Mouse (Mus musculus) hindbrain, embryonic 12.5 days (tissue): ENCODE data around the gene Gpat2. TPM values are rescaled to one million over a fixed set of nuclear protein-coding genes. Genes with fewer than 3 reads are reported as not detected.

Experiments
- ATAC-seq: fragments of 200-750 bp; cut with Nextera tagmentation; 2 replicates; pipeline ENCODE4 v1.8.0; 2017; ENCODE audit warnings: moderate TSS enrichment; ENCODE audit not compliant: low FRiP score
- H3K27ac ChIP-seq: fragments of 300-500 bp; sonication (generic); 2 replicates; pipeline ENCODE4 v1.5.1; 2016; ENCODE audit warnings: mild to moderate bottlenecking
- H3K27me3 ChIP-seq: fragments of 300-500 bp; sonication (generic); 2 replicates; pipeline ENCODE4 v1.6.1; 2016; ENCODE audit warnings: mild to moderate bottlenecking
- H3K36me3 ChIP-seq: fragments of 300-500 bp; sonication (generic); 2 replicates; pipeline ENCODE4 v1.6.1; 2016; ENCODE audit warnings: mild to moderate bottlenecking
- H3K4me1 ChIP-seq: fragments of 300-500 bp; sonication (generic); 2 replicates; pipeline ENCODE4 v1.6.1; 2016
- H3K4me2 ChIP-seq: fragments of 300-500 bp; sonication (generic); replicated peaks from 2 replicates; pipeline ENCODE4 v1.6.1; 2016; ENCODE audit warnings: mild to moderate bottlenecking
- H3K4me3 ChIP-seq: fragments of 300-500 bp; sonication (generic); 2 replicates; pipeline ENCODE4 v1.5.1; 2016; ENCODE audit warnings: mild to moderate bottlenecking
- H3K9ac ChIP-seq: fragments of 300-500 bp; sonication (generic); 2 replicates; pipeline ENCODE4 v1.6.1; 2016; ENCODE audit warnings: mild to moderate bottlenecking, moderate library complexity
- H3K9me3 ChIP-seq: fragments of 300-500 bp; sonication (generic); replicated peaks from 2 replicates; pipeline ENCODE4 v1.6.1; 2016; ENCODE audit warnings: mild to moderate bottlenecking
- whole genome bisulfite sequencing: fragments of 180-500 bp; shearing (Covaris S2); methylation state at CpG from one replicate; pipeline ENCODE4 v1.1.7; 2016; 5-methylcytosine and 5-hydroxymethylcytosine counted together
- polyA plus RNA-seq: library from polyadenylated mRNA; unstranded; fragments of >200 nt; fragmentation: Nextera tagmentation; extraction: Ambion mirVana; gene quantifications from 2 replicates; pipeline ENCODE4 v1.2.1, GENCODE M21; 2016

Gpat2 gene
- 0.12 and 0.15 TPM in 2 replicates for polyA plus RNA-seq

- no peak for ATAC-seq
- 85% methylated on average over 17 of the region's 17 CpGs for WGBS
- no peaks in the 10 kb centered on the region for H3K9me3 ChIP-seq
- no peaks in the 10 kb centered on the region for H3K27me3 ChIP-seq
- no peak within 1 kb of the TSS for H3K27ac ChIP-seq
- H3K4me3 ChIP-seq = no peak within 1 kb of the TSS
- no peak within 1 kb of the TSS for H3K9ac ChIP-seq
- no peak within 1 kb of the TSS for H3K4me2 ChIP-seq
- H3K36me3 ChIP-seq = no peaks in the 10 kb centered on the region
- no peaks in the 10 kb centered on the region for H3K4me1 ChIP-seq
These were observed at the start of gene Gpat2 for GRCm38 (mm10) chr2:127424977-127425376. Gene Gpat2 (plus strand): TSS chr2:127425199.

- no peak overlapping the region; the same call in 1 of the 2 replicates for H3K9ac ChIP-seq
- H3K27me3 ChIP-seq = peaks cover 5% of the 10 kb centered on the region; the same call in 1 of the 2 replicates
- peaks cover 16% of the 10 kb centered on the region for H3K4me1 ChIP-seq
- no peak overlapping the region for H3K4me2 ChIP-seq
- no peaks in the 10 kb centered on the region for H3K36me3 ChIP-seq
- H3K9me3 ChIP-seq = no peaks in the 10 kb centered on the region
- H3K27ac ChIP-seq = no peak overlapping the region
- no peak for ATAC-seq
- 62% methylated on average over 7 of the region's 7 CpGs for WGBS
- H3K4me3 ChIP-seq = no peak overlapping the region
These were observed 49.1 kb upstream of the Gpat2 start for GRCm38 (mm10) chr2:127375759-127376341.

GRCm38 (mm10) chr2:127376423-127377051 is 48.5 kb upstream of the Gpat2 start:
- 75% methylated on average over 6 of the region's 6 CpGs for WGBS
- Histone ChIP-seq H3K4me3 (no peak overlapping the region), H3K4me2 (no peak overlapping the region), H3K27me3 (peaks cover 5% of the 10 kb centered on the region; the same call in 1 of the 2 replicates), H3K36me3 (no peaks in the 10 kb centered on the region), H3K9ac (no peak overlapping the region), H3K4me1 (peaks cover 9% of the 10 kb centered on the region), H3K27ac (no peak overlapping the region), H3K9me3 (no peaks in the 10 kb centered on the region)
- ATAC-seq = no peak

GRCm38 (mm10) chr2:127377942-127378610 is 46.9 kb upstream of the Gpat2 start:
- H3K4me3 ChIP-seq = no peak overlapping the region
- no peak overlapping the region for H3K9ac ChIP-seq
- H3K27me3 ChIP-seq = peaks cover 5% of the 10 kb centered on the region; the same call in 1 of the 2 replicates
- H3K4me2 ChIP-seq = no peak overlapping the region
- peaks cover 9% of the 10 kb centered on the region for H3K4me1 ChIP-seq
- 60% methylated on average over 7 of the region's 7 CpGs for WGBS
- H3K27ac ChIP-seq = no peak overlapping the region
- no peaks in the 10 kb centered on the region for H3K36me3 ChIP-seq
- ATAC-seq = peak; percentile 66; the same call in 1 of the 2 replicates
- H3K9me3 ChIP-seq = no peaks in the 10 kb centered on the region

GRCm38 (mm10) chr2:127378611-127378990 is 46.4 kb upstream of the Gpat2 start:
- H3K27ac ChIP-seq = no peak overlapping the region
- H3K9me3 ChIP-seq = no peaks in the 10 kb centered on the region
- no peaks in the 10 kb centered on the region for H3K36me3 ChIP-seq
- H3K4me3 ChIP-seq = no peak overlapping the region
- peaks cover 9% of the 10 kb centered on the region for H3K4me1 ChIP-seq
- H3K27me3 ChIP-seq = peaks cover 5% of the 10 kb centered on the region; the same call in 1 of the 2 replicates
- WGBS = 70% methylated on average over 7 of the region's 7 CpGs
- H3K9ac ChIP-seq = no peak overlapping the region
- ATAC-seq = no peak
- H3K4me2 ChIP-seq = no peak overlapping the region

GRCm38 (mm10) chr2:127379250-127379649 is 45.7 kb upstream of the Gpat2 start:
- Histone ChIP-seq H3K4me1 (peaks cover 9% of the 10 kb centered on the region), H3K27ac (no peak overlapping the region), H3K9me3 (no peaks in the 10 kb centered on the region), H3K27me3 (peaks cover 5% of the 10 kb centered on the region; the same call in 1 of the 2 replicates), H3K4me3 (no peak overlapping the region), H3K36me3 (no peaks in the 10 kb centered on the region), H3K9ac (no peak overlapping the region), H3K4me2 (no peak overlapping the region)
- WGBS = 64% methylated on average over 3 of the region's 3 CpGs
- ATAC-seq = no peak

- no peak for ATAC-seq
- Histone ChIP-seq H3K27ac (no peak overlapping the region), H3K4me2 (no peak overlapping the region), H3K27me3 (no peaks in the 10 kb centered on the region), H3K36me3 (no peaks in the 10 kb centered on the region), H3K4me1 (no peaks in the 10 kb centered on the region), H3K9me3 (no peaks in the 10 kb centered on the region), H3K9ac (no peak overlapping the region), H3K4me3 (no peak overlapping the region)
- 59% methylated on average over 7 of the region's 7 CpGs for WGBS
These were observed 41.1 kb upstream of the Gpat2 start for GRCm38 (mm10) chr2:127383881-127384280.

DNA sequence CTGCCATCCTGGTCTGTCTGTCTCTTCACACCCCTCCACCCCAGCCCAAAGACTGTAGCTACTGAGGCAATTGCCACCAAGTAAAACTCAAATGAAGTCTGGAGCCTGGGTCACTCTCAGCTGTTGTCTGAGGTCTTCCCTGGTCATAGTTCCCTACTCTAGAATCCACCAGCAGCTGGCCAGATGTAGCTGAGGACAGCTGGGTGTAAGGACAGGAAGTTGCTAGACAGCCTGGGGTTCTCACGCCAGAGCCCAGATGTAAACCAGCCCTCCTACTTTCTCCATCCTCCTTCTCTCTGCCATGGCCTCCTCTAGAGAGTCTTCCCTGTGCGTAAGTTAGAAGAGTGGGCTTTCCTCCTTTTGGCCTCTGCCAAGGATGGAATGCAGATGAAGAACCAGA is 37.5 kb upstream of the Gpat2 start:
- H3K4me1 ChIP-seq = no peaks in the 10 kb centered on the region
- H3K4me2 ChIP-seq = no peak overlapping the region
- no peaks in the 10 kb centered on the region for H3K9me3 ChIP-seq
- H3K36me3 ChIP-seq = no peaks in the 10 kb centered on the region
- ATAC-seq = no peak
- no peak overlapping the region for H3K27ac ChIP-seq
- H3K9ac ChIP-seq = no peak overlapping the region
- 80% methylated on average over 2 of the region's 2 CpGs for WGBS
- H3K4me3 ChIP-seq = no peak overlapping the region
- no peaks in the 10 kb centered on the region for H3K27me3 ChIP-seq

DNA sequence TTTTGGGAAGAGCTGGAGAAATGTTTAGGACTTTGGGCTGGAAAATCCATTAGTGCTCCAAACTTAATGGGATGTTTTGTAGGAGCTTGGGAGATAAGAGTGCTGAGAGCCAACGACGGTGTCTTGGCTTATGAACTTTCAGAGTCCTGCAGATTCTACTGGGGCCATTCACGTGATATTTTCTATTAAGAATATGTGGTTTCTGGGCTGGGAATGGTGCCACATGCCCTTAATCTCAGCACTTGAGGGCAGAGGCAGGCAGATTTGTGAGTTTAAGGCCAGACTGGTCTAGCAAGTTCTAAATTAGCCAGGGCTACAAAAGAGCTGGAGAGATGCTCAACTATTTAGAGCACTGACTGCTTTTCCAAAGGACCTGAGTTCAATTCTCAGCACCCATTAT is 34.6 kb upstream of the Gpat2 start:
- H3K27ac ChIP-seq = no peak overlapping the region
- H3K4me3 ChIP-seq = no peak overlapping the region
- no peak overlapping the region for H3K9ac ChIP-seq
- no peaks in the 10 kb centered on the region for H3K4me1 ChIP-seq
- H3K4me2 ChIP-seq = no peak overlapping the region
- H3K27me3 ChIP-seq = no peaks in the 10 kb centered on the region
- ATAC-seq = no peak
- H3K9me3 ChIP-seq = no peaks in the 10 kb centered on the region
- no peaks in the 10 kb centered on the region for H3K36me3 ChIP-seq
- 87% methylated on average over 3 of the region's 3 CpGs for WGBS

DNA sequence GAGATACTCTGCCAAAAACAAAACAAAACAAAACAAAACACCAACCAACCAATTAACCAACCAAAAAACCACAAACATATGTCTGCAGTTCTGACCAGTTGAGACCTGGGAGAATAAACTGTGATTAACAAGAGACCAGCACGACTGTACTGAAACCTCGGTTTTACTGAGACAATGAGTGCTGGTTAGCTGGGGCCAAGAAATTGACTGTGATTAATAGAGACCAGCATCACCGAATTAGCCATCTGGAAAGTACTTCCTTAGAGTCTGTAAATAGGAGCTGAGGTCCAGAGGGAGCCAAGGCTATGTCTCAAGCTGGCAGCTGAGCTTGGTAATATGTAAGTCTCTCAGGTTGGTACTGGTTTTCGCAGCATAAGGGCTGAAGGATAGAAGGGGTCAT is 34.2 kb upstream of the Gpat2 start:
- WGBS = 56% methylated on average over 4 of the region's 4 CpGs
- H3K27ac ChIP-seq = no peak overlapping the region

GRCm38 (mm10) chr2:127391323-127391722 is 33.7 kb upstream of the Gpat2 start:
- H3K4me1 ChIP-seq = no peaks in the 10 kb centered on the region
- WGBS = 66% methylated on average over 3 of the region's 3 CpGs
- no peak overlapping the region for H3K4me2 ChIP-seq
- H3K9ac ChIP-seq = no peak overlapping the region
- H3K27me3 ChIP-seq = no peaks in the 10 kb centered on the region
- no peak for ATAC-seq
- H3K27ac ChIP-seq = no peak overlapping the region
- no peak overlapping the region for H3K4me3 ChIP-seq
- no peaks in the 10 kb centered on the region for H3K36me3 ChIP-seq
- H3K9me3 ChIP-seq = no peaks in the 10 kb centered on the region

More for the DNA sequence above, 34.2 kb upstream of the Gpat2 start:
- Histone ChIP-seq H3K9ac (no peak overlapping the region), H3K4me3 (no peak overlapping the region), H3K9me3 (no peaks in the 10 kb centered on the region), H3K4me2 (no peak overlapping the region), H3K36me3 (no peaks in the 10 kb centered on the region), H3K4me1 (no peaks in the 10 kb centered on the region), H3K27me3 (no peaks in the 10 kb centered on the region)
- no peak for ATAC-seq

DNA sequence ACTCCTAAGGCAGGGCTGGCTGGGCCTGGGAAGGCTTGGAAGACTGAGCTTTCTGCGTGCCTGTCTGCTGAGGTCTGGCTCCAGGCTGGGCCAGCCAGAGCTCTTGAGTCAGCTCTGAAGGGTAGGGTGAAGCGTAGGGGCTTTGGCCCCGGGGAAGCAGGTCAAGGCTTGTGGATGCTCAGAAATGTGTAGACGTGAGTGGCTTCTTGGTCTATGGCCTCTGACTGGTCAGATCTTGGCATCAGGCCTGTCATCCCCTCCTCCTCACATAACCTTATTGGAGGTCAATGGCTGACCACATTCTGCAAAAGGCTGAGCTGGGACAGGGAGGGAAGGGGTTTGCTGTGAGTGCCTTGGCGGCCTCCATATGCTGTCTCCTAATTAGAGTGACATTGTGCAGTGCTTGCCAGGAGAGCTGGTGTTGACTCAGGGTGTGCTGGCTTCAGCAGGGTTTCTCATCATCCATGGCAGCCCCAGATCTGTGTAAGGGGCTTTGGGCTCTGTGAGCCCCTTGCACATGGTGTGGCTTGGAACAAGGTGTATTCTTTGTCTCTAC is 30.3 kb upstream of the Gpat2 start:
- H3K36me3 ChIP-seq = no peaks in the 10 kb centered on the region
- H3K4me1 ChIP-seq = no peaks in the 10 kb centered on the region
- 84% methylated on average over 5 of the region's 5 CpGs for WGBS
- no peaks in the 10 kb centered on the region for H3K27me3 ChIP-seq
- no peak for ATAC-seq
- no peak overlapping the region for H3K9ac ChIP-seq
- no peaks in the 10 kb centered on the region for H3K9me3 ChIP-seq
- H3K4me3 ChIP-seq = no peak overlapping the region
- no peak overlapping the region for H3K27ac ChIP-seq
- H3K4me2 ChIP-seq = no peak overlapping the region
